Mouse (Mus musculus) embryonic facial prominence, embryonic 10.5 days (tissue): ENCODE measurements at regions not wholly inside any gene's neighbourhood (a gene's known extent, or its start where the extent isn't known, plus 50 kb on each side); places are given as distances from the start of the nearest gene placed in this dataset.
"Not testable (repeated sequence)": the region's sequence is repeated elsewhere in the genome, so short reads cannot be mapped to it uniquely, and the experiment has no call there.

ENCODE experiments used
- DNase-seq: peaks from one replicate; pipeline ENCODE4 v3.0.0-alpha.2; 2017; ENCODE audit warnings: low spot score
- H3K27ac ChIP-seq: fragments of 300-500 bp; sonication (generic); replicated peaks from 2 replicates; pipeline ENCODE4 v1.5.1; 2016; ENCODE audit warnings: mild to moderate bottlenecking
- H3K27me3 ChIP-seq: fragments of 300-500 bp; sonication (generic); replicated peaks from 2 replicates; pipeline ENCODE4 v1.6.1; 2016; ENCODE audit warnings: low read depth, mild to moderate bottlenecking; ENCODE audit not compliant: poor library complexity, severe bottlenecking
- H3K36me3 ChIP-seq: fragments of 300-500 bp; sonication (generic); replicated peaks from 2 replicates; pipeline ENCODE4 v1.6.1; 2016; ENCODE audit warnings: mild to moderate bottlenecking, moderate library complexity
- H3K4me1 ChIP-seq: fragments of 300-500 bp; sonication (generic); 2 replicates; pipeline ENCODE4 v1.6.1; 2016
- H3K4me3 ChIP-seq: fragments of 300-500 bp; sonication (generic); 2 replicates; pipeline ENCODE4 v1.5.1; 2016; ENCODE audit warnings: mild to moderate bottlenecking, moderate library complexity
- H3K9me3 ChIP-seq: fragments of 300-500 bp; sonication (generic); 2 replicates; pipeline ENCODE4 v1.6.1; 2016; ENCODE audit warnings: mild to moderate bottlenecking
- WGBS: fragments of 180-500 bp; shearing (Covaris S2); methylation state at CpG from one replicate; pipeline ENCODE4 v1.1.7; 2016; 5-methylcytosine and 5-hydroxymethylcytosine counted together

- no peak overlapping the region for H3K4me3 ChIP-seq
- H3K27ac ChIP-seq: no peak overlapping the region
- DNase-seq: no peak
- WGBS: 77% methylated on average over 1 of the region's 1 CpGs
- H3K36me3 ChIP-seq: no peaks in the 10 kb centered on the region
- no peaks in the 10 kb centered on the region for H3K9me3 ChIP-seq
- H3K27me3 ChIP-seq: peaks cover 10% of the 10 kb centered on the region
- 0 out of 2 replicates have a peak, but pooled peaks cover 10% of the 10 kb centered on the region for H3K4me1 ChIP-seq
Observed at GRCm38 (mm10) chr5:149857019-149857418, 161.5 kb upstream of the Rxfp2 start.

DNA sequence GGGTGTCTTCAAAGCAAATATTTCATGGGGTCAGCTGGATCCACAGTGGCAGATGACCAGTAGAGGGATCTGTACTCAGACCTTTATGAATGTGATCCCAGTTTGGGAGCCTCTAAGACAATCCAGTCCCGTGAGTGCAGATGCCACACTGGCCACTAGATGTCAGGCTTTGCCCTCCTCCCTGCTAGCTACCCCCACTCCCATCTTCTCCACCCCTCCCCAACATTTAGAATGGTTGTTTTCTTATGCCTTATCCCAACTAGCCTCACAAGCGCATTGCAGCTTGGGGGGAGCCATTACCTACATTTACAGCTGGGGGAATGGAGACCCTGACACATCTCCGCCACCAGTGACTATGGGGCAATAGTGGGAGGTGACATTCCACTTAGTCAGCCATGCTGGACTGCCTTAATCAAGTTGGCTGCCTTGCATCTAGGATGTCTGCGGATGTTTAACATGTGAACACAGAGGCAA is 156.9 kb upstream of the Rxfp2 start:
- Histone ChIP-seq H3K27ac (no peak overlapping the region), H3K4me3 (no peak overlapping the region), H3K36me3 (no peaks in the 10 kb centered on the region), H3K4me1 (0 out of 2 replicates have a peak, but pooled peaks cover 6% of the 10 kb centered on the region), H3K27me3 (no peaks in the 10 kb centered on the region), H3K9me3 (no peaks in the 10 kb centered on the region)
- DNase-seq: peak; percentile 69
- whole genome bisulfite sequencing: 53% methylated on average over 4 of the region's 4 CpGs

DNA sequence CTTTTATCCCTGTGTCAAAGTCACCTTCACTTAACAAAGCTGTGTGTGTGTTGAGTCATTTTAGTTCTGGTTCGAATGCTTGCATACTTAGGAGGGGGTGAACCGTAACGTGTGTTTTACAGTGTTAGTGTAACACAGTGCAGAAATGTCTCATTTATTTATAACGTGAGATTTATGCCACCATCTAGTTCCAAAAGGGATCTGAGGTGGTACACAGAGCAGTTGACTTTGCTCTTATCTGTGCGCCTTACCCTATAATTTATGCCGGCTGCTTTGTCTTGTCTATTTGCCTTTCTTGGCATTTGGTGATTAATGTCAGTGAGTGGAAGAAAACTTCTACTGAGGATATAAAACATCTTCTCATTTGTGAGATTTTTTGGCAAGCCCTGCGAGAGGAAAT is 150.5 kb upstream of the Rxfp2 start:
- no peak for DNase-seq
- H3K9me3 ChIP-seq: no peaks in the 10 kb centered on the region
- H3K27me3 ChIP-seq: no peaks in the 10 kb centered on the region
- WGBS: 91% methylated on average over 7 of the region's 7 CpGs
- no peak overlapping the region for H3K4me3 ChIP-seq
- H3K4me1 ChIP-seq: 0 out of 2 replicates have a peak, but pooled peaks cover 4% of the 10 kb centered on the region
- no peaks in the 10 kb centered on the region for H3K36me3 ChIP-seq
- no peak overlapping the region for H3K27ac ChIP-seq

- no peak for DNase-seq
- no peak overlapping the region for H3K4me3 ChIP-seq
- H3K27ac ChIP-seq: no peak overlapping the region
- no peaks in the 10 kb centered on the region for H3K36me3 ChIP-seq
- H3K4me1 ChIP-seq: 0 out of 2 replicates have a peak, but pooled peaks cover 4% of the 10 kb centered on the region
- WGBS: 80% methylated on average over 5 of the region's 5 CpGs
- no peaks in the 10 kb centered on the region for H3K27me3 ChIP-seq
- H3K9me3 ChIP-seq: no peaks in the 10 kb centered on the region
Observed at GRCm38 (mm10) chr5:149869441-149869840, 149.0 kb upstream of the Rxfp2 start.

DNA sequence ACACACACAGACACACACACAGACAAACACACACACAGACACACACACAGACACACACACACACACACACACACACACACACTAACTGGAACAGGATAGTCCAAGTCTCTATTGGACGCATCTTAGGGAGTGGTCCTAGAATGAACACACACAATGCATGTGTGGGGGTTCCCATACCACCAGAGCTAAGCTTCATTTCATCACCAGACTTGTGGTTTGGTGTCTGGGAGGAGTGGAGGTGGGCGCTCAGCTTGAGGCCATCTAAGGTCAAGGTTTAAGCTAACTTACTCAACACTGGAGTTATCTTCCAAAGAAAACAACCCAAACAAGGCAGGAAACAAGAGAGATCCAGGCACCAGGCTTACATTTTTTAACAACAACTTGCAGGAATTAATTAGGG is 147.9 kb upstream of the Rxfp2 start:
- H3K36me3 ChIP-seq: no peaks in the 10 kb centered on the region
- H3K27ac ChIP-seq: no peak overlapping the region
- H3K9me3 ChIP-seq: no peaks in the 10 kb centered on the region
- H3K27me3 ChIP-seq: no peaks in the 10 kb centered on the region
- no peak overlapping the region for H3K4me3 ChIP-seq
- no peak for DNase-seq
- 72% methylated on average over 2 of the region's 2 CpGs for WGBS
- H3K4me1 ChIP-seq: 0 out of 2 replicates have a peak, but pooled peaks cover 4% of the 10 kb centered on the region

DNA sequence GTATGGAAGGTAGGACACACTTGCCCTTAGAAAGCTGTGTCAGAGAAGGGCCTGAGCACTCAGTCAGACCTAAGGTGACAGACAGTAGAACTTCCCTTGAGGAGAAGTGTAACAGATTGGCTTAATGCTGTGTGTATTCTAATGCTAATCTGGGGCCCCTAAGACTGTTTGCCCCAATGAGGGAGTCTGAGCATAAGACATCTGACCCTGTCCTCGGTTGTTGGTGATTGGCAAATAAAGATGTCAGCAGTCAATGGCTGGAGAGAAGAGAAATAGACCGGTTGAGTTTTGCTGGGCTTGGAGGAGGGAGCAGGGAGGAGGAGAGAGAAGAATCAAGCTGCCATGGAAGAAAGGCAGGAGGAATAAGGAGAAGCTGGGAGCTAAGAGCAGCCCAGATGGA is 147.0 kb upstream of the Rxfp2 start:
- no peak overlapping the region for H3K27ac ChIP-seq
- 23% methylated on average over 2 of the region's 2 CpGs for whole genome bisulfite sequencing
- H3K9me3 ChIP-seq: no peaks in the 10 kb centered on the region
- 0 out of 2 replicates have a peak, but pooled peaks cover 4% of the 10 kb centered on the region for H3K4me1 ChIP-seq
- H3K36me3 ChIP-seq: no peaks in the 10 kb centered on the region
- H3K27me3 ChIP-seq: no peaks in the 10 kb centered on the region
- no peak for DNase-seq
- H3K4me3 ChIP-seq: no peak overlapping the region

DNA sequence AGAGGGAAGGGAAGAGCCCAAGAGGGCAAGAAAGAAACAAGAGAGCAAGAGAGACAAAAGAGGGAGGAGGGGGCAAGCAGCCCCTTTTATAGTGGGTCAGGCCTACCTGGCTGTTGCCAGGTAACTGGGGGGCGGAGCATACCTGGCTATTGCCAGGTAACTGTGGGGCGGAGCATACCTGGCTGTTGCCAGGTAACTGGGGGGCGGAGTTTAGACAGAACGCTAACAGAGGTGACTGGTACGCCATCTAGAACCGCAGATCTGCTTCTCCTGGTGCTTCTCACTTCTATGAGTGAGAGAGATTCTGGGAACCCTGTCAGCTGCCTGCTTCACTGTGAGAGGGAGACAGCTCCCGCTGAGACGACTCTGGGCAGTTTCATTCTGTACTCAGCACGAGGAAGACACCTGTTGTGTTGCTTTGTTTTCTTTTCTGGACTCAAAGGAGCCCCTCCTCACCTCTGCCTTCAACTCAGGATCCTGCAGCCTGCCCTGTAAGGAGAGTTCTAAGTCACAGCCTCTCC is 144.9 kb upstream of the Rxfp2 start:
- H3K27me3 ChIP-seq: no peaks in the 10 kb centered on the region
- no peaks in the 10 kb centered on the region for H3K9me3 ChIP-seq
- WGBS: 31% methylated on average over 9 of the region's 9 CpGs
- H3K4me3 ChIP-seq: no peak overlapping the region
- no peaks in the 10 kb centered on the region for H3K36me3 ChIP-seq
- no peak for DNase-seq
- H3K27ac ChIP-seq: no peak overlapping the region
- peaks cover 6% of the 10 kb centered on the region for H3K4me1 ChIP-seq

GRCm38 (mm10) chr5:149874342-149874741 is 144.1 kb upstream of the Rxfp2 start:
- Histone ChIP-seq H3K27ac (no peak overlapping the region), H3K27me3 (no peaks in the 10 kb centered on the region), H3K9me3 (no peaks in the 10 kb centered on the region), H3K4me1 (peaks cover 11% of the 10 kb centered on the region), H3K36me3 (no peaks in the 10 kb centered on the region), H3K4me3 (no peak overlapping the region)
- DNase-seq: no peak
- 85% methylated on average over 2 of the region's 2 CpGs for WGBS

- H3K9me3 ChIP-seq, H3K4me3 ChIP-seq, H3K27me3 ChIP-seq, H3K4me1 ChIP-seq, DNase-seq, H3K27ac ChIP-seq, H3K36me3 ChIP-seq: not testable (repeated sequence)
Observed at GRCm38 (mm10) chr5:149892453-149892852, 126.0 kb upstream of the Rxfp2 start.

- no peaks in the 10 kb centered on the region for H3K36me3 ChIP-seq
- no peaks in the 10 kb centered on the region for H3K9me3 ChIP-seq
- H3K4me1 ChIP-seq: peaks cover 13% of the 10 kb centered on the region; the same call in 1 of the 2 replicates
- no peaks in the 10 kb centered on the region for H3K27me3 ChIP-seq
- 78% methylated on average over 3 of the region's 3 CpGs for WGBS
- no peak overlapping the region for H3K27ac ChIP-seq
- H3K4me3 ChIP-seq: no peak overlapping the region
- no peak for DNase-seq
Observed at GRCm38 (mm10) chr5:149906927-149907326, 111.5 kb upstream of the Rxfp2 start.

GRCm38 (mm10) chr5:149908376-149909078 is 109.9 kb upstream of the Rxfp2 start:
- H3K9me3 ChIP-seq: no peaks in the 10 kb centered on the region
- no peak overlapping the region for H3K27ac ChIP-seq
- no peak overlapping the region for H3K4me3 ChIP-seq
- DNase-seq: no peak
- H3K4me1 ChIP-seq: peaks cover 13% of the 10 kb centered on the region; the same call in 1 of the 2 replicates
- 82% methylated on average over 4 of the region's 4 CpGs for WGBS
- H3K27me3 ChIP-seq: no peaks in the 10 kb centered on the region
- H3K36me3 ChIP-seq: no peaks in the 10 kb centered on the region

DNA sequence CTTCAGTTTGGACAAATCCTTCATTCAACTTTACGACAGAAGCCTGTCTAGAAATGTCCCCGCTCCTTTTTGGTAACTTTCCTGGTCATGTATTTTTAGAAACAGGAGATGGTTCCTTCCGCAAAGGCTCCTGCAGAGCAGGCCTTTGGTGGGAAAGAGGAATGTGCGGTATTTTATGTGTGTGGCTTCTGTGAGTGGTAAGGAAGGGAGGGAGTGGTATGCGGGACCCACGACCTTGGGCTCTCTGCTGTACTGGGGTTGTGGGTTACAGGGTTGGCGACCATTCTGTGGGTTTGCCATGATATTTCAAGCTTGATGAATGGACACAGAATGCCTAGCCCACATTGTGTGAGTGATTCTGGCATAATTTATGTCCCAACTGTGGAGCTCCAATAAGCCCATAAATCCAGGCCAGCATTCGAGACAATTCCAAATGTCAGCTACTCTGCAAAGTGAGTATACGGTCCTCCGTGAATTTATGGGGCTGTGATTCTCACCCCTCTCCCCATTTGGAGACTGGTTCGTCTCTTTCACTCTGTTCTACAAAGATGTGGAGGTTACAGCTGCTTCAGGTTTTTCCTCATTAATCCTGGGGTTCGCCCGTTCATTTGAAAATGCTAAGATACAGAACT is 109.3 kb upstream of the Rxfp2 start:
- H3K27ac ChIP-seq: no peak overlapping the region
- H3K27me3 ChIP-seq: no peaks in the 10 kb centered on the region
- no peaks in the 10 kb centered on the region for H3K9me3 ChIP-seq
- no peaks in the 10 kb centered on the region for H3K36me3 ChIP-seq
- no peak for DNase-seq
- H3K4me3 ChIP-seq: no peak overlapping the region
- peaks cover 13% of the 10 kb centered on the region; the same call in 1 of the 2 replicates for H3K4me1 ChIP-seq
- WGBS: 79% methylated on average over 13 of the region's 13 CpGs

GRCm38 (mm10) chr5:149909971-149910370 is 108.5 kb upstream of the Rxfp2 start:
- DNase-seq: no peak
- H3K27ac ChIP-seq: no peak overlapping the region
- H3K27me3 ChIP-seq: no peaks in the 10 kb centered on the region
- no peaks in the 10 kb centered on the region for H3K9me3 ChIP-seq
- H3K4me1 ChIP-seq: peaks cover 13% of the 10 kb centered on the region; the same call in 1 of the 2 replicates
- 64% methylated on average over 8 of the region's 8 CpGs for WGBS
- H3K36me3 ChIP-seq: no peaks in the 10 kb centered on the region
- no peak overlapping the region for H3K4me3 ChIP-seq
